Mouse (Mus musculus): Measurements from ENCODE around the gene Gna15. TPM values are rescaled to one million over a fixed set of nuclear protein-coding genes. Genes with fewer than 3 reads are reported as not detected.

Gna15 gene
- polyA plus RNA-seq, 2 experiments: 3.2 to 4.6 TPM

GRCm38 (mm10) chr10:81553807-81554755, 30.1 kb upstream of the Gna15 start:
- TF ChIP-seq CTCF (IDR thresholded peaks at IDR 0.05; ENCODE audit: low read depth): no peak
- TF ChIP-seq EP300 (IDR thresholded peaks at IDR 0.05; ENCODE audit: low read depth): no peak
- Histone ChIP-seq H3K27me3 (ENCODE audit: control insufficient read depth, insufficient read depth, low read length) (no peaks in the 10 kb centered on the region), H3K4me1 (replicated peaks; ENCODE audit: control insufficient read depth in 2 of 2, insufficient read depth in 2 of 2, low read length in 1 of 2) (peaks cover 4 to 8% of the 10 kb centered on the region in 2 experiments; a peak in 3 of 4 replicates), H3K27ac (no peak overlapping the region), H3K36me3 (replicated peaks; ENCODE audit: control insufficient read depth, insufficient read depth, low read depth) (no peaks in the 10 kb centered on the region), H3K4me2 (ENCODE audit: low read depth) (no peak overlapping the region), H3K9ac (replicated peaks) (no peak overlapping the region), H3K4me3 (ENCODE audit: insufficient read depth in 1 of 2, low read depth in 2 of 2, low read length in 2 of 2) (no peak overlapping the region), H3K9me3 (ENCODE audit: control insufficient read depth, low read length) (no peaks in the 10 kb centered on the region)
- ATAC-seq (ENCODE audit: insufficient read depth): no peak
- 71% methylated on average over 6 of the region's 6 CpGs for WGBS (ENCODE audit: insufficient replicate concordance)
- DNase-seq (ENCODE audit: low read depth in 3 of 3, low spot score in 3 of 3): no peak

- no peaks in the 10 kb centered on the region for H3K9me3 ChIP-seq (ENCODE audit: control insufficient read depth, low read length)
- peaks cover 2 to 4% of the 10 kb centered on the region in 2 experiments; a peak in 2 of 4 replicates for H3K4me1 ChIP-seq (replicated peaks; ENCODE audit: control insufficient read depth in 2 of 2, insufficient read depth in 2 of 2, low read length in 1 of 2)
- no peak overlapping the region for H3K9ac ChIP-seq (replicated peaks)
- H3K4me2 ChIP-seq (ENCODE audit: low read depth): no peak overlapping the region
- H3K4me3 ChIP-seq (ENCODE audit: insufficient read depth in 1 of 2, low read depth in 2 of 2, low read length in 2 of 2): no peak overlapping the region
- no peak overlapping the region for H3K27ac ChIP-seq
- ATAC-seq (ENCODE audit: insufficient read depth): no peak
- no peaks in the 10 kb centered on the region for H3K36me3 ChIP-seq (replicated peaks; ENCODE audit: control insufficient read depth, insufficient read depth, low read depth)
- no peak for DNase-seq (ENCODE audit: low read depth in 3 of 3, low spot score in 3 of 3)
- TF ChIP-seq CTCF (IDR thresholded peaks at IDR 0.05; ENCODE audit: low read depth) (peak; percentile 81), EP300 (IDR thresholded peaks at IDR 0.05; ENCODE audit: low read depth) (no peak)
- no peaks in the 10 kb centered on the region for H3K27me3 ChIP-seq (ENCODE audit: control insufficient read depth, insufficient read depth, low read length)
- WGBS (ENCODE audit: insufficient replicate concordance): 78% methylated on average over 5 of the region's 5 CpGs
Observed at GRCm38 (mm10) chr10:81553232-81553631, 29.2 kb upstream of the Gna15 start.

- H3K9ac ChIP-seq (replicated peaks): no peak overlapping the region
- H3K4me2 ChIP-seq (ENCODE audit: low read depth): no peak overlapping the region
Observed at GRCm38 (mm10) chr10:81551597-81552102, 27.6 kb upstream of the Gna15 start.

GRCm38 (mm10) chr10:81550257-81550656, 26.2 kb upstream of the Gna15 start:
- ATAC-seq (ENCODE audit: insufficient read depth) (no peak), DNase-seq (ENCODE audit: low read depth in 3 of 3, low spot score in 3 of 3) (no peak)
- 6% methylated on average over 7 of the region's 7 CpGs for WGBS (ENCODE audit: insufficient replicate concordance)
- Histone ChIP-seq H3K9ac (replicated peaks) (no peak overlapping the region), H3K27me3 (ENCODE audit: control insufficient read depth, insufficient read depth, low read length) (no peaks in the 10 kb centered on the region), H3K4me2 (ENCODE audit: low read depth) (no peak overlapping the region), H3K9me3 (ENCODE audit: control insufficient read depth, low read length) (no peaks in the 10 kb centered on the region), H3K27ac (no peak overlapping the region), H3K4me3 (ENCODE audit: insufficient read depth in 1 of 2, low read depth in 2 of 2, low read length in 2 of 2) (no peak overlapping the region), H3K36me3 (replicated peaks; ENCODE audit: control insufficient read depth, insufficient read depth, low read depth) (no peaks in the 10 kb centered on the region), H3K4me1 (replicated peaks; ENCODE audit: control insufficient read depth in 2 of 2, insufficient read depth in 2 of 2, low read length in 1 of 2) (peaks cover 15 to 21% of the 10 kb centered on the region in 2 experiments)
- no peak for TF ChIP-seq EP300 (IDR thresholded peaks at IDR 0.05; ENCODE audit: low read depth)
- TF ChIP-seq CTCF (IDR thresholded peaks at IDR 0.05; ENCODE audit: low read depth): peak; percentile 97

More at GRCm38 (mm10) chr10:81551597-81552102, 27.6 kb upstream of the Gna15 start:
- 2% methylated on average over 12 of the region's 12 CpGs for WGBS (ENCODE audit: insufficient replicate concordance)
- DNase-seq (ENCODE audit: low read depth in 3 of 3, low spot score in 3 of 3) (peak in 2 of 3 experiments; percentile 55 to 67), ATAC-seq (ENCODE audit: insufficient read depth) (peak; percentile 64)
- no peaks in the 10 kb centered on the region for H3K9me3 ChIP-seq (ENCODE audit: control insufficient read depth, low read length)
- no peak overlapping the region for H3K27ac ChIP-seq
- no peak overlapping the region for H3K4me3 ChIP-seq (ENCODE audit: insufficient read depth in 1 of 2, low read depth in 2 of 2, low read length in 2 of 2)
- TF ChIP-seq CTCF (IDR thresholded peaks at IDR 0.05; ENCODE audit: low read depth): peak; percentile 95
- TF ChIP-seq EP300 (IDR thresholded peaks at IDR 0.05; ENCODE audit: low read depth): no peak
- H3K4me1 ChIP-seq (replicated peaks; ENCODE audit: control insufficient read depth in 2 of 2, insufficient read depth in 2 of 2, low read length in 1 of 2): peaks cover 3 to 10% of the 10 kb centered on the region in 2 experiments; a peak in 3 of 4 replicates
- H3K27me3 ChIP-seq (ENCODE audit: control insufficient read depth, insufficient read depth, low read length): no peaks in the 10 kb centered on the region
- H3K36me3 ChIP-seq (replicated peaks; ENCODE audit: control insufficient read depth, insufficient read depth, low read depth): no peaks in the 10 kb centered on the region

DNA sequence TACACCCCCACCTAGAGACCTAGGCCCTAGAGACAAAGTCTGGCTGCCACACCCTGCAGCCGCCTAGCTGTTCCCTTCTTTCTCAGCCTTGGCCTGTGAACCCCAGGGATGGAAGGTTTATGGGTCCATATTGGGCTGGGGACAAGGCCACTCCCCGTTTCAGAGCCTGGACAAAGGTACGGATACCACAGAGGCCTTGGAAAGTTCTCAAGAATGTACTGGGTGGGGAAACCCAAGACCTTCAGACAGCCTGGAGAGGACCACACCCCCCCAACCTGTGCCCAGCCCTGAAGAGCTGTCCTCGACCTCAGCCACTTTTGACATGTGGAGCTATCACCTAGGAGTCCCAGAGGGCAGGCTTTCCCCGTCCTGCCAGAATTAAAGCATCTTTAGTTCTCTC, 24.9 kb upstream of the Gna15 start:
- no peak overlapping the region for H3K4me3 ChIP-seq (ENCODE audit: insufficient read depth in 1 of 2, low read depth in 2 of 2, low read length in 2 of 2)
- no peaks in the 10 kb centered on the region for H3K9me3 ChIP-seq (ENCODE audit: control insufficient read depth, low read length)
- H3K27ac ChIP-seq: no peak overlapping the region
- 68% methylated on average over 5 of the region's 5 CpGs for WGBS (ENCODE audit: insufficient replicate concordance)
- no peak for ATAC-seq (ENCODE audit: insufficient read depth)
- H3K9ac ChIP-seq (replicated peaks): no peak overlapping the region
- no peak for DNase-seq (ENCODE audit: low read depth in 3 of 3, low spot score in 3 of 3)
- H3K4me2 ChIP-seq (ENCODE audit: low read depth): no peak overlapping the region
- H3K27me3 ChIP-seq (ENCODE audit: control insufficient read depth, insufficient read depth, low read length): no peaks in the 10 kb centered on the region
- peaks cover 15 to 21% of the 10 kb centered on the region in 2 experiments for H3K4me1 ChIP-seq (replicated peaks; ENCODE audit: control insufficient read depth in 2 of 2, insufficient read depth in 2 of 2, low read length in 1 of 2)
- TF ChIP-seq CTCF (IDR thresholded peaks at IDR 0.05; ENCODE audit: low read depth) (no peak), EP300 (IDR thresholded peaks at IDR 0.05; ENCODE audit: low read depth) (no peak)
- H3K36me3 ChIP-seq (replicated peaks; ENCODE audit: control insufficient read depth, insufficient read depth, low read depth): no peaks in the 10 kb centered on the region
